In genomic region chr19:36678382-36679027, GRCm38 (mm10) we compare ENCODE assay signal across 13 mouse cellular contexts. TPM values are rescaled to one million over a fixed set of nuclear protein-coding genes. Genes with fewer than 3 reads are reported as not detected.
A peak's percentile ranks its signal among the peaks of the same experiment; 100 is the strongest.
DNase-seq lines count a peak whose midpoint lies in the region; ATAC-seq and TF ChIP-seq lines count a peak whose summit lies in the region.
"Had no signal": no experiment of that assay in that cellular context is flagged by ENCODE, and none has a peak within 500 bp of the region (broad histone marks: within the 10 kb centered on the region; RNA-seq: fewer than 3 reads in every experiment).

No protein-coding gene starts in this region.

- no peak overlapping the region for H3K4me2 ChIP-seq in lung, embryonic 14.5 days
- no peak overlapping the region for H3K4me2 ChIP-seq in midbrain, postnatal 0 days (ENCODE audit: low read depth, low read length, poor library complexity, severe bottlenecking)

- peaks cover 40% of the 10 kb centered on the region for H3K4me1 ChIP-seq in lung, embryonic 14.5 days (ENCODE audit: insufficient read depth)
- peaks cover 29% of the 10 kb centered on the region for H3K4me1 ChIP-seq in hindbrain, embryonic 10.5 days (replicated peaks)
- H3K4me1 ChIP-seq in midbrain, postnatal 0 days (ENCODE audit: insufficient read depth, low read length), result peaks cover 3% of the 10 kb centered on the region; the same call in 1 of the 2 replicates

- H3K9me3 ChIP-seq in lung, embryonic 14.5 days (ENCODE audit: low read depth, low read length), result no peaks in the 10 kb centered on the region
- H3K9me3 ChIP-seq in hindbrain, embryonic 10.5 days, result no peaks in the 10 kb centered on the region
- no peaks in the 10 kb centered on the region for H3K9me3 ChIP-seq in midbrain, postnatal 0 days (ENCODE audit: low read length)

- no peak overlapping the region for H3K4me3 ChIP-seq in lung, embryonic 14.5 days (ENCODE audit: low read depth, low read length)
- no peak overlapping the region for H3K4me3 ChIP-seq in hindbrain, embryonic 10.5 days
- no peak overlapping the region for H3K4me3 ChIP-seq in midbrain, postnatal 0 days (ENCODE audit: low read depth, low read length)
- H3K4me3 ChIP-seq: myocyte had no signal

- no peak for ATAC-seq in lung, embryonic 14.5 days (ENCODE audit: insufficient read depth)
- ATAC-seq in midbrain, postnatal 0 days (ENCODE audit: low FRiP score), result 0 out of 2 replicates have a peak, but pooled peaks have one; percentile 15

- H3K27me3 ChIP-seq in lung, embryonic 14.5 days (ENCODE audit: insufficient read depth, low read length), result no peaks in the 10 kb centered on the region
- no peaks in the 10 kb centered on the region for H3K27me3 ChIP-seq in hindbrain, embryonic 10.5 days (ENCODE audit: insufficient read depth, poor library complexity, severe bottlenecking)
- H3K27me3 ChIP-seq in midbrain, postnatal 0 days (ENCODE audit: insufficient read depth, low read length), result no peaks in the 10 kb centered on the region

- no peaks in the 10 kb centered on the region for H3K36me3 ChIP-seq in lung, embryonic 14.5 days (ENCODE audit: insufficient read depth)
- no peaks in the 10 kb centered on the region for H3K36me3 ChIP-seq in hindbrain, embryonic 10.5 days
- H3K36me3 ChIP-seq in midbrain, postnatal 0 days (ENCODE audit: insufficient read depth, low read length), result no peaks in the 10 kb centered on the region

- no peak for TF ChIP-seq CTCF in lung, embryonic 14.5 days (IDR thresholded peaks at IDR 0.05; ENCODE audit: low read depth)
- TF ChIP-seq CTCF in midbrain, postnatal 0 days (IDR thresholded peaks at IDR 0.05), result no peak

- 62% methylated on average over 7 of the region's 7 CpGs for whole genome bisulfite sequencing in lung, embryonic 14.5 days
- 79% methylated on average over 7 of the region's 7 CpGs for WGBS in hindbrain, embryonic 10.5 days
- 61% methylated on average over 7 of the region's 7 CpGs for WGBS in midbrain, postnatal 0 days

- H3K9ac ChIP-seq in lung, embryonic 14.5 days, result no peak overlapping the region
- H3K9ac ChIP-seq in midbrain, postnatal 0 days (replicated peaks; ENCODE audit: low read length, poor library complexity, severe bottlenecking), result no peak overlapping the region
- H3K9ac ChIP-seq: liver, embryonic 14.5 days had no signal

- peak overlapping the region; percentile 64; the same call in 1 of the 2 replicates for H3K27ac ChIP-seq in lung, embryonic 14.5 days (ENCODE audit: low read depth)
- peak overlapping the region; percentile 78 for H3K27ac ChIP-seq in hindbrain, embryonic 10.5 days
- peak overlapping the region; percentile 69; the same call in 1 of the 2 replicates for H3K27ac ChIP-seq in midbrain, postnatal 0 days (ENCODE audit: low read depth, low read length)
- H3K27ac ChIP-seq: liver, embryonic 14.5 days had no signal

- DNase-seq in adrenal gland, adult 2 months, result peak; percentile 53
- no peak for DNase-seq in adrenal gland, postnatal 14 days
- DNase-seq in lung, embryonic 14.5 days, result no peak
- DNase-seq in lung, postnatal 25 days (ENCODE audit: low spot score), result no peak
- DNase-seq in hindbrain, embryonic 10.5 days (ENCODE audit: low spot score), result no peak
- no peak for DNase-seq in midbrain, postnatal 0 days (ENCODE audit: low spot score)
- no peak for DNase-seq in urinary bladder, postnatal 4 days (ENCODE audit: low spot score in 2 of 2)
- no peak for DNase-seq in left cerebral cortex, adult 11 months (ENCODE audit: low spot score)
- DNase-seq: embryo, embryonic 11 days; spleen, adult 18-20 months; thymus, postnatal 25 days had no signal

RNA-seq across cellular contexts. Expression of gene Ppp1r3c, which starts 57.9 kb away (rescaled TPM):
- 10 to 100 TPM; 20.2 to 43.2 TPM for total RNA-seq in adrenal gland, adult 2 months (2021)
- polyA plus RNA-seq in adrenal gland, adult 2 months (2012; rRNA removed), result 3.1 and 3.9 TPM in 2 replicates
- 35.6 and 42.1 TPM in 2 replicates for total RNA-seq in adrenal gland, postnatal 14 days (2021)
- polyA plus RNA-seq in lung, embryonic 14.5 days (2014; fragmentation: Nextera tagmentation; extraction: Ambion mirVana), result 67.5 and 80.9 TPM in 2 replicates
- 2.6 and 4.5 TPM in 2 replicates for polyA plus RNA-seq in hindbrain, embryonic 10.5 days (2016; fragmentation: Nextera tagmentation; extraction: Ambion mirVana)
- 26.2 and 26.7 TPM in 2 replicates for total RNA-seq in midbrain, postnatal 0 days (2014; rRNA removed)
- polyA plus RNA-seq in midbrain, postnatal 0 days (2015; fragmentation: Nextera tagmentation; extraction: Ambion mirVana), result 8.4 and 9.9 TPM in 2 replicates
- polyA plus RNA-seq: myocyte had no signal
